Mouse (Mus musculus): Measurements from ENCODE around the gene Atl2.

- no peak for TF ChIP-seq POLR2A (IDR thresholded peaks at IDR 0.05; ENCODE audit: control insufficient read depth, extremely low read depth, insufficient read depth, low read length, poor library complexity)
- TF ChIP-seq CTCF (IDR thresholded peaks at IDR 0.05; ENCODE audit: borderline replicate concordance, control insufficient read depth, extremely low read depth, insufficient read depth, low read length, poor library complexity) = no peak
Observed at GRCm38 (mm10) chr17:79804747-79805146, 91.2 kb downstream of the Atl2 start.
